Mouse (Mus musculus) liver, embryonic 18 days (tissue): ENCODE data around the gene Btbd35f25. TPM values are rescaled to one million over a fixed set of nuclear protein-coding genes. Genes with fewer than 3 reads are reported as not detected.

ENCODE experiments used
- polyA plus RNA-seq: library from polyadenylated mRNA; depleted of rRNA; stranded (reverse); fragments of >200 nt; gene quantifications from 2 replicates; pipeline ENCODE4 v1.2.3, GENCODE M21; 2012; rRNA removed

Btbd35f25 gene
- polyA plus RNA-seq: not detected in 2 replicates

GRCm38 (mm10) chrX:31717056-31717455 is at the start of gene Btbd35f25:
Btbd35f25 (minus strand) TSS chrX:31717156.

Other genes with a start within 250 kb of the Btbd35f25 start
- gene Gm21883, start 142.9 kb downstream of the Btbd35f25 start, polyA plus RNA-seq: not detected in 2 replicates
- gene Spin2e, start 98.2 kb downstream of the Btbd35f25 start, polyA plus RNA-seq: not detected in 2 replicates
- gene Gm21637, start 244.9 kb upstream of the Btbd35f25 start, polyA plus RNA-seq: not detected in 2 replicates